Mouse (Mus musculus): Measurements from ENCODE around the gene Arhgef1. TPM values are rescaled to one million over a fixed set of nuclear protein-coding genes. Genes with fewer than 3 reads are reported as not detected.

Arhgef1 gene
- polyA plus RNA-seq (2012; rRNA removed): 139 and 146 TPM in 2 replicates

GRCm38 (mm10) chr7:24902630-24903443 lies at the start of gene Arhgef1:
Arhgef1 (plus strand) TSS chr7:24902912.
- no peak for DNase-seq (ENCODE audit: low read depth)

DNA sequence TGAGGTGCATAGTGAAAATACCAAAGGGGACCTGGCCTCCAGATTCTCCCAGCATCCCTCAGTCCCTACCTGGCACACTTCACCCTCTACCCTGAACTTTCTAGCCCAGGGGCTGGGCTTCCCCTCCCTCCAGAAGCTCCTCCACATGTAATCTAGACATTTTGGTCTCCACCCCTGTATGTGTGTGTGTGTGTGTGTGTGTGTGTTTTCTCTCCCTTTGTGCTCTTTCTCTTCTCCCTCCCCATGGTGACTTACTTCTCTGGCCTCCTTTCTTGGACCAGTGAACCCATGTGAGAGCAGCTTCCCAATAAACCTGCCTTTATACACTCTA lies 49.5 kb upstream of the Arhgef1 start:
- DNase-seq (ENCODE audit: low read depth): no peak

GRCm38 (mm10) chr7:24853695-24854094 lies 49.0 kb upstream of the Arhgef1 start:
- no peak for DNase-seq (ENCODE audit: low read depth)

GRCm38 (mm10) chr7:24856460-24857120 lies 46.1 kb upstream of the Arhgef1 start:
- DNase-seq (ENCODE audit: low read depth): no peak

DNA sequence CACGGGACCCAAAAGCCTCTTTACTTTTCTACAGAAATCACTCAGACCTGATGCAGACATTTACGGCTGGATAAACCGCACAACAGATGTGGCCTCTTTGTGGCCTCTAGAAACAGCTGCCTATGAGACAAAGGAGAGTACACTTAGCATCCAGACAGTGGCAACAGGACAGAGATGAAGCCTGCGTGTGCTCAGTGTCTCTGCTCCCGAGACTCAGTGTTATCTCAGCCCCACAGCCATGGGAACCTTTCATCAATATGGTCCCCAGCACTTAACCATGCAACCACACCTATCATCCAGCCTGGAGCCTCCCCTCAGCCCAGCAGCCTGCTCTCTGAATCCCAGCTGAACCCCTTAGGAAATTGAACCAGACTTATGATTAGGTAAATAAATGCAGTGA lies 43.5 kb upstream of the Arhgef1 start:
- no peak for DNase-seq (ENCODE audit: low read depth)

DNA sequence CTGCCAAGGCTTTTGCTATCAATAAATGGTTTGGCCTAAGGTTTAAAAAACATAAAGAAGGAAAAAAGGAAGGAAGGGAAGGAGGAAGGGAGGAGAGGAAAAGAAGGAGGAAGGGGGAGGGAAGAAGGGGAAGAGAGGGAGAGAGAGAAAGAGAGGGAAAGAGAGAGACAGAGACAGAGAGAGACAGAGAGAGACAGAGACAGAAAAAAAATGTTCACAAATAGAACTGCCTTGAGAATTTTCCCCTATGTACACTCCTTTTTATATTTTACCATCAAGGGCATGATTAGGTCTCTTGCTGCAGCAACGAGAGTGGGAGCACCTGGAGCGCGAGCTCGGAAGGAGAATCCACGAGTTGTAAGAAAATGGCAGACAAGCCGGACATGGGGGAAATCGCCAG lies 40.8 kb upstream of the Arhgef1 start, which contains the start of gene Gm9844:
Gene Gm9844 (plus strand): TSS at position 301 of the 400 bp plus-strand sequence.
- DNase-seq (ENCODE audit: low read depth): no peak

DNA sequence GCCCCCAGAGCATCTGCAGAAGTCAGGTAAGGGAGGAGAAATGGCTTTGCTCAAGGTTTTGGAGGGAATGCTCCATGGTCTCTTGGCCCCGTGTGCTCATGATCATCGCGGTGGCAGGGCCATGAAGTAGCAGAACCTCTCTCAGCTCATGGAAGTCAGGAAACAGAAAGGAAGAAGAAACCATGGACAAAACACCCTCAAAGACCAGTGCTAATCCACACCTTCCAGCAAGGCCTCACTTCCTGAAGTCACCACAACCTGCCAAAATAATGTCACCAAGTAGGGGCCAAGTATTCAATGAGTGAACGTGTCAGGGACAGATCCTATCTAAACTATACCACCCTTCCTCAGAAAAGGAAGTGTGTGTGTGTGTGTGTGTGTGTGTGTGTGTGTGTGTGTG lies 39.9 kb upstream of the Arhgef1 start:
- no peak for DNase-seq (ENCODE audit: low read depth)

DNA sequence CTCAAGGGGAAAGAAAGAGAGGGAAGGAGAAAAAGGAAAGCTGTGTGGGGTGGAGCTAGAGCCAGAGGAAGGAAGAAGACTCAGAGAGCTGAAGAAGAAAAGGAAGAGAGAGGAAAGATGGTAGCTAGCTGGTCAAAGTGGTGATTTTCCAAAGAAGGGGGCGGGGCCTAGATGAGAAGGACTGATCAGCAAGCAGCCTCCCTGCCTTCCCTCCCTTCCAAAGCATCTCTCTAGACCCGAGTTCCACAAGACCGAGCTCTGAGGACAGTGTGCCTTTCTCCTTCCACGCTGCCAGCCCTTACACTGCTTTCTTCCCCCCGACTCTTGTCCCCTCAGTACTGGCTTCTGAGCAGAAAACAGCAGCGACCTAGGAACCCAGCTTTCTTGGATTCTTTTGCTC lies 38.6 kb upstream of the Arhgef1 start:
- no peak for DNase-seq (ENCODE audit: low read depth)

DNA sequence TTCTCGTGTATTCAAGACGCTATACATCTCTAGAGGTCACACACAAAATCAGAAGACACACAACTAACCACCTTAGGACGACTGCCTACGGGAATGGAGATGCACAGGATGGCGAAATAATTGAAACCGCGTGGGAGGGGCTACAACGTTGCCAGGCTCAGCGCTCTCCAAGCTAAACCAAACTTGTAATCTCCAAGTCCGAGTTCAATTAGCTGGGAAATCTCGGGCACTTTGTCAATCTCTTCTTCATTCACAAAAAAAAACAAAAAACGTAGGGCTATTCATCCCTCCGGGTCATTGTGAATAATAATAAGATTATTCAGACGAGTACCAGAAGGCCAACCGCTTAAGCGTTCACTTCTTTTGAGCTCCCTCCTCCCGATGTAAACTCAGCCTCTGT lies 33.6 kb upstream of the Arhgef1 start:
- DNase-seq (ENCODE audit: low read depth): peak; percentile 77

DNA sequence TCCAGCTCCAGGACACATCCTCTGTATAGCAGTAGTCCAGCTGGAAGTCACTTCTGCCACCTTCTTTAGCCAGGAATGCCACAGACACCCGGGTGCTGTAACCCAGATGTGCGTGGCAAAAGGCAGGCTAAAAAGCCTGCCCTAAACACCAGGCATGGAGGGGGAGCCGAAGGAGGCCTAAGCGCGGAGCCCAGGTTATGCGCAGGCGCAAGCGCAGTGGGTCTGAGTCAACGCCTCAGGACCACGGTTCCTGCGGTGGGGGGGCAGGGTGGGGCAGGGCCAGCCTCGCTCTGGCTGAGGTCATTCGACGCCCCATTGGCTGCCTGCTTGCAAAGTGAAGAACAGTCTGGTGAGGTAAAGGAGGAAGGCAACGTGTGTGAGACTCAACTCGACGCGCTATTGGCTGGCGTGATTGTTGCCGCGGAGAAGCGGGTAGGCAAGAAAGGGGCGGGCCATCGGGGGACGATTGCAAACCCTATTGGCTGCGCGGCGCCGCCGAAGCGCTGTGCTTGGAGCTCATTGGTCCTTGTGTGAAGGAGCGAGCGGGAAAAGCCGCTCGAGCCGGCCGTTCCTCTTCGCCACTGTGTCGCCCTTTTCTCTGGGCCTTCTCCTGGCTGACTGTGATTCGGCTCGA lies 33.1 kb upstream of the Arhgef1 start, which contains the start of the genes Lypd4 and Dmrtc2:
Gene Lypd4 (minus strand): TSS at position 410 of the 634 bp plus-strand sequence.
Gene Dmrtc2 (plus strand): TSS at position 526 of the 634 bp plus-strand sequence.
- no peak for DNase-seq (ENCODE audit: low read depth)

DNA sequence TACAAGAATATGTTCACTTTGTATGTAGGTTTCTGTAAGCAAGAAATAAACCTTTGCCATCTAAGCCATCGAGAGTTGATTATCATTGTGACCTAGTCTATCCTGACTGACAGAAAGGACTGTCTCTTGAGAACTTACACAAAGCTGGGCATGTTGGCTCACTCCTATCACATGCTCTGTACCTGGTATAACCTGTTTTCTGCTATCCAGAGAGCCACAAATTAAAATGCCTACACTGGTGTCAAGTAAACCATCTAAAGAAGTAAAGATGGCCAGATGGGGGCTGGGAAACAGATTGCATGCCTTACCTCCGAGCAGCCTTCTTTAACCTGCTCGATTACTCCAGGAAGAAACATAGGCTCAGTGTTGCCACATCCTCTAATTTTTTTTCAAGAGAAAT lies 25.1 kb upstream of the Arhgef1 start:
- peak; percentile 49 for DNase-seq (ENCODE audit: low read depth)

DNA sequence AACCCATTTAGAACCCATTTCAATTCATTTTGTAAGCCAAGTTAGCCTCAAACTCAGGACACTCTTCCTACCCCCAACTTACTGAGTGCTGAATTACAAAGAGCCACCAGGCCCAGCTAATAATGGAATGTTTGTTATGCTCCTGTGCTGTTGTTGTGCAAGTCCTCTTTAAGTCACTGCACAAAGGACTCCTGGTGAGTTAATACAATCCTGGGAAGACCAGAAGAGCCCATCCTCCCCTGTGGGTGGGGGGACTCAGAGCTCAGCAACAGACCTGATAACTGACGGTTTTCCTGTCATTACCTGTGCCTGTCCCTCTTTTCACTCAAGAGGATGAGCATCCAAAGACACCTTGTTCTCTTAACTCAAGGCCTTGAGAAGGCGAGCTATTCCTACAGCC lies 23.1 kb upstream of the Arhgef1 start:
- DNase-seq (ENCODE audit: low read depth): no peak

DNA sequence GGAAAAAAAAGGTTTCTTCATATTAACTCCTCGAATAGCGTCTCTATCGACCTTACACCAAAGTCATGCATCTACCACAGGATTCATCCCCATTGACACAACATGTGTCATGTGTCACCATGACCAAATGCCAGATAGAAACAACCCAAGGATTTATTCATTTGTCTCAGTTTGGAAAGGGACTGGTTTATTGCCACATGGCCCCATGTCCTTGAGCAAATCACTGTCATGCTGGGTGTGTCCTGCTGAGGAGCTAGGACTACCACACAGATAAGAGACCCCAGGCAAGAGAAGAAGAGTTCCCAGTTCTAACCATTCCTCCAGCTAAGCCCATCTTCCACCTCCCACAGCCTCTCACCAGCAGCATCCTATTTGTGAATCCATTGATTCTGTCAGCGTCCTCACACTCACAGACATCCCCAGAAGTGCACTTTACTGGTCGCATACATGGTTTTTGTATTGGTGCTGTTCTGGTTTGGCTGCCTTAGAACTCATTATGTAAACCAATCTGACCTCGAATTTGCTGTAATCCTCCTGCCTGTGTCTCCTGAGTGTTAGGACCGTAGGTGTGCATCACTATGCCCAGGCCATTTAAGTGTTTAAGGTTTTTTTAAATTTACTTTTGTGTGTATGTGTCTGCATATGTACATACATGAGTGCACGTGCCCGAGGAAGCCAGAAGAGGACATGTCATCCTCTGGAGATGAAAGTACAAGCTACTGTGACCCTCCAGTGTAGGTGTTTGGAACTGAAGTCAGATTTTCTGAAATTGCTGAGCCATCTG lies 20.1 kb upstream of the Arhgef1 start:
- no peak for DNase-seq (ENCODE audit: low read depth)

DNA sequence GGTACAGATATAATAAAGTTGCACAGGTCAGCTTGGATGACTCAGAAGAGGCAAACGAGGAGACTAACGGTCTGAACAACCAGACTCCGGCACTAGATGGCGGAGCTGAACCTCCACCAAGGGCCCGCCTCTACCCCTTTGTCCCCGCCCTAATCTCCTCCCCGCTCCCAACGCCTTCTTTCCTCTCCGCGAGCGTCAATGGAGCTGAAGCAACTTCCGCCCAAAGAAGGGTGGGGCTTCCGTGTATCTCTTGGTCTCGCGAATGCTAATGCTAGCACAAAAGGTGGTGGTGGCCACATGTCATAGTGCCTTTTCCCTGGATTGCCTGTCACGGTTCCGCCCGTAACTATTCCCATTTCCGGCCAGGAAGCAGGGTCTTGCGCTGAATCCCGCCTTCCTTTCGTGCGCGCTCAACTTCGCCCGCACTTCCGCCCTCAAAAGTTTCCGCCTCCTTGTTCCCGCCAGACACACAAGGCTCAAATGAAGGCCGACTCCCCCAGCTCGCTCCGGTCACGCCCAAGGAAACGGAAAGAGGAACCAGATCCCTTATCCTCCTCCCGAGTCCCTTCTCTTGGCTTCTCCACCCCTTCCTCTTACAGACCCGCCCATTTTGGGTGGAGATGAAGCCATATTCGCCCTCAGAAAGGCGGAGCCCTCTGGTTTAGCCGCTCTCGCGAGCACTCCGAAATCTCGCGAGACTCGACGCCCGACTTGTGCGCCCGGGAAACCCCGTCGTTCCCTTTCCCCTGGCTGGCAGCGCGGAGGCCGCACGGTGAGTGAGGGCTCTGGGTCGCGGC lies 18.6 kb upstream of the Arhgef1 start, which contains the start of gene Rps19:
Gene Rps19 (plus strand): TSS at position 476 of the 797 bp plus-strand sequence.
- peak; percentile 98 for DNase-seq (ENCODE audit: low read depth)

DNA sequence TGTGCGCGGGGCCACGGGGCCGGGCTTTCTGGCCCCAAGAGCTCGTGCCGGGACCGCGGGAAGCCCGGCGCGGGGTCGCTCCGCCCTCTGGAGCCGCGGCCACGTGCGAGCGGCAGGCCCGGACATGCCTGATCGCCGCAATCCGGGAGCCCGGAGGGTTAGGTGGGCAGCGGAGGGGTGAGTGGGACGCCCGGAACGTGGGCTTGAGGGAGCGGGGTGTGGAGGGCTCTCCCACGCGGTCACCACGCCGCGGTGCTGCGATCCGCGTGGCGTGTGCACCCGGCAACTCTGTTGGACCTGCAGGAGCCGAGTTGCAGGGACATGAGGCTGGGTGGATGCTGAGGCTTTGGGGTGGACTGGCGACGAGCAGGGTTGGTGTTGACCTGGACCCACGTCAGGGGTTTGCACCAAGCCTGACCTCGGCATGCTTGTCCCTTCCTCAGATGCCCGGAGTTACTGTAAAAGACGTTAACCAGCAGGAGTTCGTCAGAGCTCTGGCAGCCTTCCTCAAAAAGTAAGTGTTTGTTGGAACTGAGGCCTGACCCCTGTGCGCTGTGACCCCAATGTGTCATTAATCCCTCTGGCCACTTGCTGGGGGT lies 17.9 kb upstream of the Arhgef1 start:
- DNase-seq (ENCODE audit: low read depth): no peak

DNA sequence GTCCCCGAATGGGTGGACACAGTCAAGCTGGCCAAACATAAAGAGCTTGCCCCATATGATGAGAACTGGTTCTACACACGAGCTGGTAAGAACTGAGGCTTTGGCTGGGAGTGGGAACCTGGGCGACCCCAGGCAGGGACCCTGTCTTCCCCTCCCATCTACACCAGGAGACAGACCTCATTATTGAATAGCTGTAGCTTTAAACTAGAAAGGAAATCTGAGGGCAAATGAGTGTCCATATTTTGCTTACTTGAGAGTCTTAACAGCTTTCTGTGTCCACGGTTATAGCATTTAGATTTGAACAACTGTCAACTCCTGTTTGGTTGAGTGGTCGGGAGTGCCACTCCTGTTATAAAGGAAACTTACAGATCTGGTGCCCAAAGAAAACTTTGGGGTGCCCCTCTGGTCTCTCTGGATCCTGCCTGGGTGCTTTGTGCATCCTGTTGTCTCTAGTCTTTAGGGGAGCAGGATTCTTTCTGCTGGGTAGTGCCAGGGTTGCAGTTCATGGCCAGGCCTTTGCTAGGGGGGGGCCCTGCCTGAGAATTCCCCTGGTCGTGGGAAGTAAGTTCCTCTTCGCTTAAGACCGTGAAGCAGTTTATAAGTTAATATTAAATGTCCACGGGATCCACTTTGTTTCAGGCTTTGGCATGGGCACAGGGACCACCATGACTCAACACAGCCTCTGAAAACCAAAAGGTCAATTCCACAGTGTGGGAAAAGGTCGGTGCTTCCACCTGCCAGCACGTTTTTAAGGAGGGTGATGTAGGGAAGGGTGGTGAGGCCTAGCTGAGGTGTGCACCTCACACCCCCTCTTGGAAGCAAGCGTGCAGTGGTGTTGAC lies 17.0 kb upstream of the Arhgef1 start:
- no peak for DNase-seq (ENCODE audit: low read depth)

GRCm38 (mm10) chr7:24886308-24886633 lies 16.4 kb upstream of the Arhgef1 start:
- no peak for DNase-seq (ENCODE audit: low read depth)

DNA sequence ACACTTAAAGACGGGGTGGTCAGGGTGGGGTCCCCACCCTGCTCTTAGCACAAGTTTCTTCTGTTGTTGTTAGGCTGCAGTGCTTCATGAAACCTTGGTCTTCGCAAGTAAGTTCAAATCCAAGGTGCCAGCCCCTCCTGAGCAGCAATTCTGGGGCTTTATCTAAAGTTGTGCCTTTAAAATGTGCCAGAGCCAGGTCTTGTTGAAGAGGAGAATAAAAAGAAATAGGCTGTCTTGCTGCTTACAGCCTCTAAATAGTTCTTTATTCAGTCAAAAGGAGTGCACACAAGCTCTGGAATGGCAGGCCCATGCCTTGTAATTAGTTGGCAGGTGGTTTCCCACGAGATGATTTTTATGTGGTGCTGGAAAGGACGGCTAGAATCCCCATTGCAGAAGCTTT lies 15.6 kb upstream of the Arhgef1 start:
- no peak for DNase-seq (ENCODE audit: low read depth)

DNA sequence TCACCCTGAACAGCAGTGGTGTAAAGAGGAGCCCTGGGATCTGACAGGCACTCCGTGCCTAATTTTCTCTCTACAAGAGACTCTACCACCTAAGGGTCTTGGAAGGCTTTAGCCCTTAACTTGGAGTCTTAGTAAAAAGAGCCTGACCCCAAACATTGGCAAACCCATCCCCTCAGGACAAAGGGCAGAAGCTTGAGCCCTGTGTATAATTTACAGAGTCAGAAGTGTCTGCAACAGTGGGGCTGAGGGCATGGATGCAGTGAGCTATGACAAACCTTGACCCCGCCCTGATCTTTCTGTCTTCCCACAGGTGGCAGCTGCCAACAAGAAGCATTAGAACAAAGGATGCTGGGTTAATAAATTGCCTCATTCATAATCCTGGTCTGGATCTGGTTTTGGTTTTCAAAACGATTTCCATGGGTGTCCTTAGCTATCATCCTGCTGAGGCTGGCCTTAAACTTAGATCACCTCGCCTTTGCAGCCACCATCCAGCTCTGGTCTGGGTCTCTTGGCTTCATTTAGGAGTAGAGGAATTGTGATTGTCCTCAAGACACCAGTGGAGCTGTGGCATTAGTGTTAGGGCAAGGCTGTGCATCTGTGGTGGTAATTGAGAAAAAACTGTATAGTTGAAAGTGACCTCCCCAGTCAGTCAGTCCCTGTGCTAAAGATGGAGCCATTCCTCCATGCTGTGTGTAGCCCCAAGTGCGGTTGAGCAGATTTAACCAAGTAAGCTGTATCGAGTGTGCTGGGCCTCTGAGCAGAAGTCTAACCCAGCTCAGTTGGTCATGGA lies 13.1 kb upstream of the Arhgef1 start:
- no peak for DNase-seq (ENCODE audit: low read depth)
